Mouse (Mus musculus): ENCODE measurements around the gene Psmb5. TPM values are rescaled to one million over a fixed set of nuclear protein-coding genes. Genes with fewer than 3 reads are reported as not detected.

Gene Psmb5
- total RNA-seq (2015), result 189 and 217 TPM in 2 replicates
- total RNA-seq (2017), result 58.9 and 64.6 TPM in 2 replicates

DNA sequence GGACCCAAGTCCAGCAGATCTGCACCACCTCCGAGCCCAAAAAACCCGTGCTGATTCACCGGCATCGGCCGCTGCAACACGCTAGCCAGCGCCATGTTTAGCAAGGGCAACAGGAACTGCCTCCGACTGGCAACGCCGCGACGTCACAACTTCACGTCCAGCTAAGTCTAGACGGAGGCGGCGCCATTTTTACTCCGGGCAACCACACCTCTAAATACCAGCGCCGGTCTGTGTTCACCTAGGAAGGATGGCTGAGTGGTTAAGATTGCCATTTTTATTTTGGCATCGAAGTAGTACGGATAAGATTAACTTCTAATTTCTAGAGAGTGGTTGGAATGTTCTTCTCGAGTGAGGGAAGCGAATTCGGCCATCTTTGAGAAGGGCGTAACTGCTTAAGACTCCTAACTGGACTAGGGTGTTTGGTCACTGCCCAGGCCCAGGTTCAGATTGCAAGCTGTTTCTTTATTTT lies at the start of gene Psmb5:
TSS of gene Psmb5 (minus strand) at position 126 of the 469 bp plus-strand sequence.
- peak; percentile 97 for ATAC-seq (replicated peaks; ENCODE audit: poor library complexity)

- no peak for ATAC-seq (replicated peaks; ENCODE audit: poor library complexity)
Measured at GRCm38 (mm10) chr14:54664477-54665222, 46.8 kb upstream of the Psmb5 start.

DNA sequence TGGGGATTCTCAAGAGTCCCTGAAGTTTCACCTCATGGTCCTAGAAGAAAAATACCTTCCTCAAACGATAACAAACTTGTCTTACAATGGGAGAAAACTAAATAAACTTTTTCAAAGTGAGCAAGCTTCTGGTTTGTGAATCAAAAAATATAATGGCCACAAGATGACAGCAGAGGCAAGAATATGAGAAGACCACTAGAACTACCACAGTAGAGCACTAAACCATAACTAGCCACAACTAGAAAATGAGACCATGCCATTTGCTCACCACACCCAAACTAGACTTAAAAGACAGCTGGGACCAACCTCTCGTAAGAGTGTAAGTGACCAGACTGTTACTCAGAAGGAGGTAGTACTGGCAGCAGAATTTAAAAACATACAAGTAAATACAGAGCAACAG lies 42.2 kb upstream of the Psmb5 start:
- ATAC-seq (replicated peaks; ENCODE audit: poor library complexity), result no peak

GRCm38 (mm10) chr14:54653496-54653895 lies 35.7 kb upstream of the Psmb5 start:
- ATAC-seq (replicated peaks; ENCODE audit: poor library complexity), result peak; percentile 97

- no peak for ATAC-seq (replicated peaks; ENCODE audit: poor library complexity)
Measured at GRCm38 (mm10) chr14:54652787-54653186, 35.0 kb upstream of the Psmb5 start.

DNA sequence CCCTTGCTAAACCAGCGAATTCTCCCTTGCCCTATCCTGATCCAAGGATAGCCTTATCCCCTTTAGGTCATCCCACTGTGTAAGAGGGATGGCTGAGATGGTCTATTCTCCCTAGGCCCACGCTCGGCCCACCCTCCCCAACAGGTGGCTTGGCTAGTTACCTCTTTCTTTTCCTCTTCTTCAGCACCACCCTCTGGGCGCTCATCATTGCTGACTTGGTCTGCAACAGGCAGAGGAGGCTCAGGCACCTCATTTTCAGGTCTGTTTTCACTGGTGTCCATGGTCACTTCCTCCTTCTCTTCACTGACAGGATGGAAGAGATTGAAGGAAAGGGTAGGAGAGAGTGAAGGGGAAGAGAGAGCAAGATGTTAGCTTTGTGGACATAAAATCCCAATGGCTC lies 33.7 kb upstream of the Psmb5 start:
- ATAC-seq (replicated peaks; ENCODE audit: poor library complexity), result no peak

GRCm38 (mm10) chr14:54650621-54651454 lies 33.0 kb upstream of the Psmb5 start:
- ATAC-seq (replicated peaks; ENCODE audit: poor library complexity), result peak; percentile 78

DNA sequence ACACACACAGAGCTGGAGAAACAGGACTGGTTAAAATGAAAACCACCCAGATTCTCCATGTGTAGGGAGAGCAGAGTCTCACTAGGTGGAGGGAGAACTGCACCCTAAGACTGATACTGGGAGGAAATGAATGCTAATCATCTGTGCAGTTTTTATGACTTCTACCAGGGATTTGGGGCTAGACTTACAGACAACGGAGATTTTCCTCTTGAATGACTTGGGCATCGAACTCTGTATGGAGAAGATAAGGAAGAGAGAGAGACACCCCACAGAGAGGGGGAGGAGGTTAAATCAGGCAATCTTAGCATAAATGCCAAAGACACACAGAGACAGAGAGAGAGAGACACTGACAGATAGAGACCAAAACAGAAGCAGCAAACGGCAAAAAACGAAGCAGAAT lies 30.1 kb upstream of the Psmb5 start:
- 0 out of 2 replicates have a peak, but pooled peaks have one; percentile 7 for ATAC-seq (replicated peaks; ENCODE audit: poor library complexity)

- ATAC-seq (replicated peaks; ENCODE audit: poor library complexity), result no peak
Measured at GRCm38 (mm10) chr14:54646898-54647636, 29.2 kb upstream of the Psmb5 start.

- no peak for ATAC-seq (replicated peaks; ENCODE audit: poor library complexity)
Measured at GRCm38 (mm10) chr14:54646455-54646854, 28.6 kb upstream of the Psmb5 start.

DNA sequence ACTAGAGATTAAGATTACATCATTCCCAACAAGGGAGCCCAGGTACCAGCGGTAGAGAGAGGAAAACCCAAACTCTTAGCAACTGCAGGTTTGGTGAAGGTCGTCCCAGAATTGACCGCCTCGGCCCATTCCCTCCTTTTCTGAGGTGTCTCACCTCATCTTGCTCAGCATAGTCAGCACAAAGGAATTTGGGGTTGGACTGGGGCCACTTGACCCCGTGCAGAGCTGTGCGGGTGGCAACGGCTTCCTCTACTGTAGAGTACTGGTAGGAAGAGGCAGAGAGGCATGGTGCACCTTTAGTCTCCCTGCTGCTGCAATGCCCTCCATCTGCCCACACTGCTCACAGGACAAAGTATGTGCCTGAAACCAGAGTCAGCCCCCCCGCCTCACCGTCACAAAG lies 26.5 kb upstream of the Psmb5 start:
- no peak for ATAC-seq (replicated peaks; ENCODE audit: poor library complexity)

DNA sequence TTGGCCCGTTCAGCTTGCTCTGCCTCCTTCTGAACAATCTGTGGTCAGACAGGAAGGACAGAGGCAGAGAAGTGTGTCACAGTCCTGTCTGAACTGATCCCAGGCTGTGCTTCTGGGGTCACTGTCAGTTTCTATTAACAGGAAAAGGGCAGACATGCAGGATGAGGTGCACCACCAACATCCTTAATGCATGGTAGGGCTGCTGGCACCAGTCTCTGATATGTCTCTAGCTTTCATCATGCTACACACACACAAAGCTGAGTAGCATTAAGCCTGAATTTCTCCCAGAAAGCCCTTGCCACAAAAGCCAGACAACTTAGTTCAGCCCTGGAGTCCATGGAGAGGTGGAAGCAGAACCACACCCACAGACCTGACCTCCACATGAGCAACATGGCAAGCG lies 25.2 kb upstream of the Psmb5 start:
- no peak for ATAC-seq (replicated peaks; ENCODE audit: poor library complexity)

- no peak for ATAC-seq (replicated peaks; ENCODE audit: poor library complexity)
Measured at GRCm38 (mm10) chr14:54642224-54642944, 24.6 kb upstream of the Psmb5 start.

- ATAC-seq (replicated peaks; ENCODE audit: poor library complexity), result peak; percentile 79
Measured at GRCm38 (mm10) chr14:54641305-54641969, 23.6 kb upstream of the Psmb5 start, which contains the start of gene Cdh24. Cdh24 (minus strand) TSS chr14:54641364.

DNA sequence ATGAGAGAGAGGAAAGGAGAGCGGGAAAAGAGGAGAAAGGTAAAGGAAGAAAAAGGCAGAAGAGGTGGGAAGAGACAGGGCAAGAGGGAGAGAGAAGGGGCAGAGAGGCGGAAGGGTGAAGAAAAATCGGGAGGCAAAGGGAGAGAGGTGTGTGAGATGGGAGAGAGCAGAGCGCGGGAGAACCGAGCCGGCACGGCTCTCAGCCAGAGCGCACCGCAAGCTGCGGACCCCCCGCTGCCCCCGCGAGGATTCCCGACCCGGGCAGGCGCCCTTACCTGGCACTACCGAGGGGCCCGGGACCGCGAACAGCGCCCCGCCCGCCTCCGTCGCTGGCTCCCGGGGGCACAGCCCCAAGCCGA lies 23.1 kb upstream of the Psmb5 start, which contains the start of gene Gm17606:
TSS of gene Gm17606 (plus strand) at position 7 of the 359 bp plus-strand sequence.
- ATAC-seq (replicated peaks; ENCODE audit: poor library complexity), result no peak

DNA sequence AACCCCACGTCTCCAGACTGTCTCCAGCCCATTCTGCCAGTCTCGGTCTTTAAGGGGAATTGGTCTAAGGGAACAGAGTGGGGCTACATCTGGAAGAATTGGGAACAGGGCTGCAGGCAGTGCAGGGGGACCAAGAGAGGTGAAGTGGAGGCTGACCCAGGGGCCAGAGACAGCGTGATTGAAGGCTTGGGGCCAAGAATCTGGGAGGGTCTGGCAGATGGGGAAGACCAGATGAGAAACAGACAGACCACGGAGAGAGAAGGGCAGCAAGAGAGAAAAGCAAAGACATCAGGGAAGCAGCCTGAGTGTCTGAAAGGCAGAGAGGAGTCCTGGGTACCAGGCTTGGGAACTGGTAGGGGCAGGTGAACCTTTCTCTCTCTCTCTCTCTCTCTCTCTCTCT lies 22.3 kb upstream of the Psmb5 start:
- no peak for ATAC-seq (replicated peaks; ENCODE audit: poor library complexity)

GRCm38 (mm10) chr14:54638210-54638609 lies 20.4 kb upstream of the Psmb5 start:
- ATAC-seq (replicated peaks; ENCODE audit: poor library complexity), result no peak

GRCm38 (mm10) chr14:54636954-54637353 lies 19.1 kb upstream of the Psmb5 start:
- ATAC-seq (replicated peaks; ENCODE audit: poor library complexity), result peak; percentile 30; the same call in 1 of the 2 replicates

- ATAC-seq (replicated peaks; ENCODE audit: poor library complexity), result peak; percentile 59; the same call in 1 of the 2 replicates
Measured at GRCm38 (mm10) chr14:54634182-54634581, 16.4 kb upstream of the Psmb5 start.

GRCm38 (mm10) chr14:54632252-54632651 lies 14.4 kb upstream of the Psmb5 start:
- ATAC-seq (replicated peaks; ENCODE audit: poor library complexity), result no peak
